In genomic region chr4:63389121-63389886, GRCm38 (mm10) we compare ENCODE assay signal across 11 mouse cellular contexts. TPM values are rescaled to one million over a fixed set of nuclear protein-coding genes. Genes with fewer than 3 reads are reported as not detected.
DNase-seq lines count a peak whose midpoint lies in the region; ATAC-seq lines count a peak whose summit lies in the region.
"Had no signal": no experiment of that assay in that cellular context is flagged by ENCODE, and none has a peak within 500 bp of the region (broad histone marks: within the 10 kb centered on the region; RNA-seq: fewer than 3 reads in every experiment).

No protein-coding gene starts in this region.

- no peak overlapping the region for H3K4me2 ChIP-seq in hindbrain, embryonic 13.5 days
- 0 out of 2 replicates have a peak overlapping the region, but pooled peaks have one; percentile 6 for H3K4me2 ChIP-seq in midbrain, embryonic 13.5 days (replicated peaks)

- no peak for ATAC-seq in megakaryocyte, adult 5-6 weeks (ENCODE audit: poor library complexity, severe bottlenecking)
- ATAC-seq in hindbrain, embryonic 13.5 days (ENCODE audit: low FRiP score): peak; percentile 65
- peak; percentile 86 for ATAC-seq in midbrain, embryonic 13.5 days

- peaks cover 3% of the 10 kb centered on the region for H3K27me3 ChIP-seq in megakaryocyte, embryonic 14.5 days (replicated peaks)
- H3K27me3 ChIP-seq in hindbrain, embryonic 13.5 days: no peaks in the 10 kb centered on the region
- H3K27me3 ChIP-seq in midbrain, embryonic 13.5 days: no peaks in the 10 kb centered on the region

- H3K4me3 ChIP-seq in megakaryocyte, embryonic 14.5 days (replicated peaks): peak overlapping the region; percentile 29
- no peak overlapping the region for H3K4me3 ChIP-seq in hindbrain, embryonic 13.5 days
- no peak overlapping the region for H3K4me3 ChIP-seq in midbrain, embryonic 13.5 days (replicated peaks)
- H3K4me3 ChIP-seq: heart, adult 2 months had no signal

- peak overlapping the region; percentile 77 for H3K27ac ChIP-seq in hindbrain, embryonic 13.5 days
- H3K27ac ChIP-seq in midbrain, embryonic 13.5 days: peak overlapping the region; percentile 86
- H3K27ac ChIP-seq: heart, adult 2 months had no signal

- peaks cover 44% of the 10 kb centered on the region for H3K4me1 ChIP-seq in megakaryocyte, embryonic 14.5 days
- peaks cover 30% of the 10 kb centered on the region for H3K4me1 ChIP-seq in hindbrain, embryonic 13.5 days (replicated peaks)
- peaks cover 42% of the 10 kb centered on the region for H3K4me1 ChIP-seq in midbrain, embryonic 13.5 days (replicated peaks)

- peak overlapping the region; percentile 53; the same call in 1 of the 2 replicates for H3K9ac ChIP-seq in hindbrain, embryonic 13.5 days
- peak overlapping the region; percentile 1; the same call in 1 of the 2 replicates for H3K9ac ChIP-seq in midbrain, embryonic 13.5 days (replicated peaks)

- H3K36me3 ChIP-seq in megakaryocyte, embryonic 14.5 days (replicated peaks; ENCODE audit: low read length): peaks cover 30% of the 10 kb centered on the region
- H3K36me3 ChIP-seq in hindbrain, embryonic 13.5 days: peaks cover 21% of the 10 kb centered on the region
- peaks cover 35% of the 10 kb centered on the region for H3K36me3 ChIP-seq in midbrain, embryonic 13.5 days

- DNase-seq in thymus, postnatal 25 days: peak; percentile 65
- no peak for DNase-seq in layer of hippocampus, adult 8-10 months (ENCODE audit: low spot score in 2 of 2)
- no peak for DNase-seq in adrenal gland, adult (ENCODE audit: inconsistent age in 2 of 2, low spot score in 1 of 2)
- no peak for DNase-seq in adipocyte (ENCODE audit: low spot score)
- DNase-seq: cerebellum, adult 2 months; lung, adult 2 months had no signal

- no peaks in the 10 kb centered on the region for H3K9me3 ChIP-seq in megakaryocyte, embryonic 14.5 days
- H3K9me3 ChIP-seq in hindbrain, embryonic 13.5 days: no peaks in the 10 kb centered on the region
- H3K9me3 ChIP-seq in midbrain, embryonic 13.5 days: no peaks in the 10 kb centered on the region

- 13% methylated on average over 8 of the region's 8 CpGs for WGBS in hindbrain, embryonic 13.5 days
- 5% methylated on average over 8 of the region's 8 CpGs for WGBS in midbrain, embryonic 13.5 days

RNA-seq across cellular contexts. Expression of gene Akna, which starts 13.8 kb away (rescaled TPM):
- 2.5 and 12.0 TPM in 2 replicates for polyA plus RNA-seq in megakaryocyte, embryonic 14.5 days (2012; ENCODE audit: insufficient read depth, low replicate concordance)
- 84.6 and 91.2 TPM in 2 replicates for total RNA-seq in megakaryocyte, adult 5-6 weeks (2015)
- total RNA-seq in megakaryocyte, adult 5-6 weeks (2017): 43.5 and 56.7 TPM in 2 replicates
- polyA plus RNA-seq in hindbrain, embryonic 13.5 days (2015; fragmentation: Nextera tagmentation; extraction: Ambion mirVana): 6.0 and 6.2 TPM in 2 replicates
- 10.7 and 11.8 TPM in 2 replicates for polyA plus RNA-seq in midbrain, embryonic 13.5 days (2015; fragmentation: Nextera tagmentation; extraction: Ambion mirVana)
- total RNA-seq in layer of hippocampus, adult 8-10 months (2022): 1 to 10 TPM; 3.0 to 7.6 (median 5.2) TPM

RNA-seq across cellular contexts. Expression of gene Orm2, which starts 27.1 kb away (rescaled TPM):
- polyA plus RNA-seq in megakaryocyte, embryonic 14.5 days (2012; ENCODE audit: insufficient read depth, low replicate concordance): not detected in 2 replicates
- not detected in 2 replicates for total RNA-seq in megakaryocyte, adult 5-6 weeks (2015)
- not detected in 2 replicates for total RNA-seq in megakaryocyte, adult 5-6 weeks (2017)
- not detected in 2 replicates for polyA plus RNA-seq in hindbrain, embryonic 13.5 days (2015; fragmentation: Nextera tagmentation; extraction: Ambion mirVana)
- not detected in 2 replicates for polyA plus RNA-seq in midbrain, embryonic 13.5 days (2015; fragmentation: Nextera tagmentation; extraction: Ambion mirVana)
- not detected for total RNA-seq in layer of hippocampus, adult 8-10 months (2022)
- total RNA-seq: heart, adult 2 months had no signal
- polyA plus RNA-seq: cerebellum, adult 2 months; heart, adult 2 months had no signal

RNA-seq across cellular contexts. Expression of gene Orm3, which starts 33.3 kb away (rescaled TPM):
- polyA plus RNA-seq in megakaryocyte, embryonic 14.5 days (2012; ENCODE audit: insufficient read depth, low replicate concordance): not detected in 2 replicates
- total RNA-seq in megakaryocyte, adult 5-6 weeks (2015): not detected in 2 replicates
- total RNA-seq in megakaryocyte, adult 5-6 weeks (2017): not detected in 2 replicates
- not detected in 2 replicates for polyA plus RNA-seq in hindbrain, embryonic 13.5 days (2015; fragmentation: Nextera tagmentation; extraction: Ambion mirVana)
- polyA plus RNA-seq in midbrain, embryonic 13.5 days (2015; fragmentation: Nextera tagmentation; extraction: Ambion mirVana): not detected in 2 replicates
- total RNA-seq in layer of hippocampus, adult 8-10 months (2022): not detected
- polyA plus RNA-seq: cerebellum, adult 2 months; heart, adult 2 months had no signal

RNA-seq across cellular contexts. Expression of gene Orm1, which starts 44.9 kb away (rescaled TPM):
- polyA plus RNA-seq in megakaryocyte, embryonic 14.5 days (2012; ENCODE audit: insufficient read depth, low replicate concordance): not detected in 2 replicates
- 18.3 and 25.9 TPM in 2 replicates for total RNA-seq in megakaryocyte, adult 5-6 weeks (2015)
- total RNA-seq in megakaryocyte, adult 5-6 weeks (2017): 28.3 and 30.2 TPM in 2 replicates
- not detected in 2 replicates for polyA plus RNA-seq in hindbrain, embryonic 13.5 days (2015; fragmentation: Nextera tagmentation; extraction: Ambion mirVana)
- polyA plus RNA-seq in midbrain, embryonic 13.5 days (2015; fragmentation: Nextera tagmentation; extraction: Ambion mirVana): not detected in 2 replicates
- total RNA-seq in layer of hippocampus, adult 8-10 months (2022): not detected
- polyA plus RNA-seq: cerebellum, adult 2 months had no signal
